Mouse (Mus musculus) lung, embryonic 16.5 days (tissue): Measurements from ENCODE around the gene Ttc28. TPM values are rescaled to one million over a fixed set of nuclear protein-coding genes. Genes with fewer than 3 reads are reported as not detected.
A peak's percentile ranks its signal among the peaks of the same experiment; 100 is the strongest.

Experiments
- ATAC-seq: fragments of 200-750 bp; cut with Nextera tagmentation; 2 replicates; pipeline ENCODE4 v1.8.0; 2017; ENCODE audit warnings: low read depth, mild to moderate bottlenecking, moderate library complexity
- H3K27ac ChIP-seq: fragments of 300-500 bp; sonication (generic); 2 replicates; pipeline ENCODE4 v1.5.1; 2014; ENCODE audit warnings: mild to moderate bottlenecking, control low read depth, low read length
- H3K27me3 ChIP-seq: fragments of 300-500 bp; sonication (generic); 2 replicates; pipeline ENCODE4 v1.6.1; 2014; ENCODE audit warnings: low read depth, low read length, mixed read lengths; ENCODE audit not compliant: control insufficient read depth, insufficient read depth
- H3K36me3 ChIP-seq: fragments of 300-500 bp; sonication (generic); 2 replicates; pipeline ENCODE4 v1.6.1; 2014; ENCODE audit warnings: low read length; ENCODE audit not compliant: control insufficient read depth, insufficient read depth
- H3K4me1 ChIP-seq: fragments of 300-500 bp; sonication (generic); replicated peaks from 2 replicates; pipeline ENCODE4 v1.6.1; 2014; ENCODE audit warnings: low read length, mixed read lengths; ENCODE audit not compliant: control insufficient read depth, insufficient read depth
- H3K4me2 ChIP-seq: fragments of 300-500 bp; sonication (generic); 2 replicates; pipeline ENCODE4 v1.6.1; 2014; ENCODE audit warnings: low read depth, low read length, control low read depth
- H3K4me3 ChIP-seq: fragments of 300-500 bp; sonication (generic); 2 replicates; pipeline ENCODE4 v1.5.1; 2014; ENCODE audit warnings: mild to moderate bottlenecking, low read length, control low read depth
- H3K9ac ChIP-seq: fragments of 300-500 bp; sonication (generic); 2 replicates; pipeline ENCODE4 v1.6.1; 2014; ENCODE audit warnings: low read length, control low read depth
- H3K9me3 ChIP-seq: fragments of 300-500 bp; sonication (generic); 2 replicates; pipeline ENCODE4 v1.6.1; 2016; ENCODE audit warnings: low read length; ENCODE audit not compliant: control insufficient read depth
- WGBS: fragments of 180-500 bp; shearing (Covaris S2); extraction: QIAGEN DNeasy Blood & Tissue Kit; methylation state at CpG from one replicate; pipeline ENCODE4 v1.1.7; 2014; 5-methylcytosine and 5-hydroxymethylcytosine counted together
- polyA plus RNA-seq: library from polyadenylated mRNA; unstranded; fragments of >200 nt; fragmentation: Nextera tagmentation; extraction: Ambion mirVana; gene quantifications from 2 replicates; pipeline ENCODE4 v1.2.1, GENCODE M21; 2015

The Ttc28 gene
- polyA plus RNA-seq, 1 experiment from 2014 or later = 8.4 TPM

DNA sequence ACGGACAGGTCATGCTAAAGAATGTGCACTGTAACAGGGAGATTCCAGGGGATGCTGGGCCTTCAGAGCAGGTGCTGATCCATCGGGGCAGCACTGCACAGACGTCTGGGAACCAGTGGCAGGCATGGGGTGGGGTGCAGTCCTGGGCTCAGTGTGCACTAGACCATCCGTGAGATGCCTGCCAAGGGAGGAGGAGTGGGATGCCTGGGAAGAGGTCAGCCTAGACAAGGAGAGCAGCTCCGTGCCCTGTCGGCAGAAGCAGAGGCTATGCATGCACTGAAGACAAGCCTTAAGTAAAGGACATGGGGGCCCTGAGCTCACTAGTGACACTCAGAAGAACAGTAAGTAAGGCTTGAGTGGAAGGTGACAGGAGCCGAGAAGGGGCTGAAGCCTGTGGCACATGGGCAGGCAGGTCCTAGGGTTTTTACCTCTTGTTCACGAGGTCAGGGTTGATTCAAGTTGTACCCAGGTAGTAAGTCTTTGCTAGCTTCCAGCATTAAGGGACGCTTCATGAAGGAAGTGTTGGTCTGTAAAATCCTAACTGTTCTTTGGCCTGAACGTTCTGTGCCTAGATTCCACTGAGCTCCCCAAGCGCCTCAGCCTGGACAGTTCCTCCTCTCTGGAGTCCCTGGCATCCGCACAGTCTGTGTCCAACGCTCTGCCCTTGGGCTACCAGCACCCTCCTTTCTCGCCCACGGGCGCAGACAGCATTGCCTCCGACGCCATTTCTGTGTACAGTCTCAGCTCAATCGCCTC is 405.0 kb downstream of the Ttc28 start:
- H3K36me3 ChIP-seq = peaks cover 18% of the 10 kb centered on the region
- no peaks in the 10 kb centered on the region for H3K27me3 ChIP-seq
- no peak overlapping the region for H3K4me3 ChIP-seq
- peaks cover 7% of the 10 kb centered on the region; the same call in 1 of the 2 replicates for H3K4me1 ChIP-seq
- no peak overlapping the region for H3K4me2 ChIP-seq
- no peak for ATAC-seq
- no peaks in the 10 kb centered on the region for H3K9me3 ChIP-seq
- 83% methylated on average over 19 of the region's 19 CpGs for WGBS
- no peak overlapping the region for H3K9ac ChIP-seq
- H3K27ac ChIP-seq = no peak overlapping the region

DNA sequence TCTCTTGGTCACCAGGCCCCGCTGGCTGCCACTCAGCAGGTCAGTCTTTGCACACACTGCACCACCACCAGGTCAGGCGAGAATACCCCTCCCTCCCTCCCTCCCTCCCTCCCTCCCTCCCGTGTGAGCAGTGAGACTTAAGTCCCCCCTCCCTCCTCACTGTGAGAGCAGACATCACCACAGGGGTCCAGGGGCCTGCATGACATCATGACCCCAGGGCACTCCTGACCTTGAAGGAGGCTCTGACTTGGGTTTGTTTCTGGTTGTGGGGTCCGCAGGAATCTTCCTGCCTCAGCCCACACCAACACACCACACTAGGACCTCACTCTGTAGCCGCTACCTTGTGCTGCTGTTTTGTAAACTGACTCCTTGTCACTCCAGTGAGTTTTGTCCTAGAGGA is 408.0 kb downstream of the Ttc28 start:
- Histone ChIP-seq H3K36me3 (peaks cover 14% of the 10 kb centered on the region; the same call in 1 of the 2 replicates), H3K4me2 (no peak overlapping the region), H3K4me3 (no peak overlapping the region), H3K9ac (no peak overlapping the region), H3K27me3 (no peaks in the 10 kb centered on the region), H3K27ac (no peak overlapping the region), H3K4me1 (peaks cover 7% of the 10 kb centered on the region; the same call in 1 of the 2 replicates), H3K9me3 (no peaks in the 10 kb centered on the region)
- no peak for ATAC-seq
- WGBS = 69% methylated on average over 5 of the region's 5 CpGs

DNA sequence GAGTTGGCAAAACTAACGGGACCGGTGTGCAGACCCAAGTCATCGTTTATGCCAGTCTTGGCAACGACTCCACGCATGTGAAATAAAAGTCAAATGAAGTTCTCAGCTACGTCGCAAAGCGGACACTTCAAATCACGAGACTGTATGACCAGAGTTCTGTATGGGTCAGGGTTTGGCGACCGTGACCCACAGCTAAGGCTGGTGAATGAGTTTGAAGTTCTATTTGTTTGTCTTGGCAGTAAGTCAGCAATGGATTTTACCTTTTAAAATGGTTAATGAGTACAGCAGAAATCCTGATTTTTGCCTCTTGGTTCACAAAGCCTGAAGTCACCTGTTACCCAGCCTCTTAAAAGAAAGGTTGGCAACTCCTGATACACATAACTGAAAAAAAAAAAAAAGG is 408.9 kb downstream of the Ttc28 start:
- no peak overlapping the region for H3K4me3 ChIP-seq
- no peak overlapping the region for H3K4me2 ChIP-seq
- WGBS = 64% methylated on average over 11 of the region's 11 CpGs
- H3K27me3 ChIP-seq = no peaks in the 10 kb centered on the region
- ATAC-seq = no peak
- H3K36me3 ChIP-seq = peaks cover 7% of the 10 kb centered on the region; the same call in 1 of the 2 replicates
- H3K27ac ChIP-seq = peak overlapping the region; percentile 33; the same call in 1 of the 2 replicates
- H3K9me3 ChIP-seq = no peaks in the 10 kb centered on the region
- H3K4me1 ChIP-seq = peaks cover 7% of the 10 kb centered on the region; the same call in 1 of the 2 replicates
- H3K9ac ChIP-seq = no peak overlapping the region

GRCm38 (mm10) chr5:111290071-111290470 is 410.5 kb downstream of the Ttc28 start:
- no peak for ATAC-seq
- no peaks in the 10 kb centered on the region for H3K9me3 ChIP-seq
- H3K4me3 ChIP-seq = no peak overlapping the region
- H3K9ac ChIP-seq = no peak overlapping the region
- 0 out of 2 replicates have a peak, but pooled peaks cover 2% of the 10 kb centered on the region for H3K36me3 ChIP-seq
- no peak overlapping the region for H3K27ac ChIP-seq
- H3K4me1 ChIP-seq = peaks cover 7% of the 10 kb centered on the region; the same call in 1 of the 2 replicates
- no peaks in the 10 kb centered on the region for H3K27me3 ChIP-seq
- H3K4me2 ChIP-seq = no peak overlapping the region
- 81% methylated on average over 11 of the region's 11 CpGs for WGBS

DNA sequence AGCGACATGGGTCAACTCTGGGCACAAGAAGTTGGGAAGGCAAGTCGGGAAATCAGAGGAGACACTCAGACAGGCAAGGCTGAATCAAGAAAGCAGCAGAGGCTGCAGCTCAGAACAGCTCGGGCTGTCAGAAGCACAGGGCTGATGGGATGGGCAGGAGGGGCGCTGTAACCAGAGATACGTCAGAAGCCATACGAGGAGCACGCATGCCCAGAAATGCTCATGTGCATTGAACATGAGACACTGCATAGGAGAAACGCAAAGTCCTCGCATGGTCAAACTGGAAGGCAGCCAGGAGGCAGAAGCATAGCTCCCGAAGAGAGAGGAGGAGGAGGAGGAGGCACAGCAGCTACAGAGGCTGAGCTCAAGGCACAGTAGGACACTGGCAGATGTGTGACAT is 412.0 kb downstream of the Ttc28 start:
- H3K27ac ChIP-seq = no peak overlapping the region
- H3K4me3 ChIP-seq = no peak overlapping the region
- no peaks in the 10 kb centered on the region for H3K27me3 ChIP-seq
- peak; percentile 79 for ATAC-seq
- peak overlapping the region; percentile 38 for H3K4me2 ChIP-seq
- H3K4me1 ChIP-seq = peaks cover 3% of the 10 kb centered on the region; the same call in 1 of the 2 replicates
- H3K9me3 ChIP-seq = no peaks in the 10 kb centered on the region
- 0 out of 2 replicates have a peak, but pooled peaks cover under 1% of the 10 kb centered on the region for H3K36me3 ChIP-seq
- no peak overlapping the region for H3K9ac ChIP-seq
- 40% methylated on average over 10 of the region's 10 CpGs for WGBS

DNA sequence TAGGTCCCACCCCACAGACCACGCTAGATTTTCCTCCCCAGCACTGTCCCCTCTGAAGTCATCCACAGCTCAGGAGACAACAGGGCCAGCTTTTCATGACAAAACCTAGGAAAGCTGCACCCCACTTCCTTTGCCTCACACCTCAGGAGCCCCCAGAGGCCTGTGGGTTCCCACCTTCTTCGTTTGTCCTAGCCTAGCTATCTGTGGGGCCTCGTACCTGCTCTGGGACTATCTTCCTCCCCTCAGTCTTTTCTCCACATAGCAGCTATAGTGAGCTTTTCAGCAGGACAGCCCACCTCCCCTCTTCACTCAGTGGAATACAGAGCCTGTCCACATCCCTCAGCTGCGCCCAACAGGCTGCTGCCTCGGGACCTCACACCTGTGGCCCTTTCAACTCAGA is 418.2 kb downstream of the Ttc28 start:
- H3K36me3 ChIP-seq = no peaks in the 10 kb centered on the region
- WGBS = 51% methylated on average over 5 of the region's 5 CpGs
- no peak overlapping the region for H3K27ac ChIP-seq
- H3K4me2 ChIP-seq = no peak overlapping the region
- H3K4me3 ChIP-seq = no peak overlapping the region
- no peaks in the 10 kb centered on the region for H3K27me3 ChIP-seq
- H3K4me1 ChIP-seq = no peaks in the 10 kb centered on the region
- no peaks in the 10 kb centered on the region for H3K9me3 ChIP-seq
- no peak for ATAC-seq
- H3K9ac ChIP-seq = no peak overlapping the region

GRCm38 (mm10) chr5:111298706-111299105 is 419.1 kb downstream of the Ttc28 start:
- no peak overlapping the region for H3K4me3 ChIP-seq
- H3K9me3 ChIP-seq = no peaks in the 10 kb centered on the region
- H3K36me3 ChIP-seq = no peaks in the 10 kb centered on the region
- no peak overlapping the region for H3K27ac ChIP-seq
- H3K27me3 ChIP-seq = no peaks in the 10 kb centered on the region
- no peak overlapping the region for H3K9ac ChIP-seq
- H3K4me2 ChIP-seq = no peak overlapping the region
- WGBS = 41% methylated on average over 7 of the region's 7 CpGs
- H3K4me1 ChIP-seq = no peaks in the 10 kb centered on the region
- ATAC-seq = no peak

DNA sequence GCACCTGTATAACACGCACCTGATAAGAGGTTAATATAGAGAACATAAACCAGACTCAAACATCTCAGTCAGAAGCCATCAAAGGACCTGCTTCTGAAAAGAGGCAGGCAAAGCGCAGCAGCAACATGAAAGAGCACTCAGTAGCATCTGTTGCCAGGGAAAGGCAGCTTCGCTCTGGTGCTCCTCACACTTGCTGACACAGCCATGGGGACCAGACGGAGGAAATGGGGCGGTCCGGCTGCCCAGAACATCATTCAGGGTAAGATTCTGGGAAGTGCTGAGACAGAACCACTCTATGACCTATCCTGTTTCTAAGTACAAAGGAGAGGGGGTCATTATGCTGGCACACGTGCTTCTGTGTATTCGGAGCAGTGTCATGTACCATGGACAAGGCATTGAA is 421.2 kb downstream of the Ttc28 start:
- H3K9me3 ChIP-seq = no peaks in the 10 kb centered on the region
- H3K9ac ChIP-seq = no peak overlapping the region
- no peak overlapping the region for H3K4me2 ChIP-seq
- H3K36me3 ChIP-seq = no peaks in the 10 kb centered on the region
- H3K27ac ChIP-seq = no peak overlapping the region
- no peaks in the 10 kb centered on the region for H3K4me1 ChIP-seq
- ATAC-seq = no peak
- no peaks in the 10 kb centered on the region for H3K27me3 ChIP-seq
- H3K4me3 ChIP-seq = no peak overlapping the region
- 76% methylated on average over 8 of the region's 8 CpGs for WGBS

GRCm38 (mm10) chr5:111301736-111302135 is 422.1 kb downstream of the Ttc28 start:
- WGBS = 69% methylated on average over 7 of the region's 7 CpGs
- Histone ChIP-seq H3K9ac (no peak overlapping the region), H3K4me3 (no peak overlapping the region), H3K9me3 (no peaks in the 10 kb centered on the region), H3K4me2 (no peak overlapping the region), H3K27ac (no peak overlapping the region), H3K27me3 (no peaks in the 10 kb centered on the region), H3K36me3 (no peaks in the 10 kb centered on the region), H3K4me1 (no peaks in the 10 kb centered on the region)
- ATAC-seq = no peak
